Mouse (Mus musculus) embryonic facial prominence, embryonic 11.5 days (tissue): ENCODE measurements around the gene Palm. TPM values are rescaled to one million over a fixed set of nuclear protein-coding genes. Genes with fewer than 3 reads are reported as not detected.
A peak's percentile ranks its signal among the peaks of the same experiment; 100 is the strongest.

ENCODE experiments used
- ATAC-seq: fragments of 200-750 bp; cut with Nextera tagmentation; replicated peaks from 2 replicates; pipeline ENCODE4 v1.8.0; 2017; ENCODE audit warnings: low read depth; ENCODE audit not compliant: insufficient number of reproducible peaks, low FRiP score, low TSS enrichment
- DNase-seq: peaks from one replicate; pipeline ENCODE4 v3.0.0-alpha.2; 2015; ENCODE audit warnings: low spot score
- H3K27ac ChIP-seq: fragments of 300-500 bp; sonication (generic); replicated peaks from 2 replicates; pipeline ENCODE4 v1.5.1; 2014; ENCODE audit warnings: mild to moderate bottlenecking, low read depth, low read length, control low read depth
- H3K27me3 ChIP-seq: fragments of 300-500 bp; sonication (generic); 2 replicates; pipeline ENCODE4 v1.6.1; 2014; ENCODE audit warnings: mild to moderate bottlenecking, low read length, moderate library complexity, mixed read lengths; ENCODE audit not compliant: control insufficient read depth, insufficient read depth
- H3K36me3 ChIP-seq: fragments of 300-500 bp; sonication (generic); replicated peaks from 2 replicates; pipeline ENCODE4 v1.6.1; 2014; ENCODE audit warnings: low read depth, mild to moderate bottlenecking, low read length, moderate library complexity, mixed read lengths; ENCODE audit not compliant: control insufficient read depth, insufficient read depth
- H3K4me1 ChIP-seq: fragments of 300-500 bp; sonication (generic); 2 replicates; pipeline ENCODE4 v1.6.1; 2014; ENCODE audit warnings: low read length, mixed read lengths; ENCODE audit not compliant: control insufficient read depth, insufficient read depth
- H3K4me2 ChIP-seq: fragments of 300-500 bp; sonication (generic); 2 replicates; pipeline ENCODE4 v1.6.1; 2014; ENCODE audit warnings: low read depth, mild to moderate bottlenecking, control low read depth, low read length, moderate library complexity
- H3K4me3 ChIP-seq: fragments of 300-500 bp; sonication (generic); 2 replicates; pipeline ENCODE4 v1.5.1; 2014; ENCODE audit warnings: low read depth, low read length, control low read depth
- H3K9ac ChIP-seq: fragments of 300-500 bp; sonication (generic); replicated peaks from 2 replicates; pipeline ENCODE4 v1.6.1; 2014; ENCODE audit warnings: mild to moderate bottlenecking, control low read depth, low read length
- H3K9me3 ChIP-seq: fragments of 300-500 bp; sonication (generic); replicated peaks from 2 replicates; pipeline ENCODE4 v1.6.1; 2016; ENCODE audit warnings: mild to moderate bottlenecking, low read length, inconsistent platforms, mixed read lengths; ENCODE audit not compliant: control insufficient read depth
- WGBS: fragments of 180-500 bp; shearing (Covaris S2); extraction: QIAGEN DNeasy Blood & Tissue Kit; methylation state at CpG from one replicate; pipeline ENCODE4 v1.1.7; 2014; 5-methylcytosine and 5-hydroxymethylcytosine counted together
- microRNA-seq: library from miRNA; unstranded; fragments of <30 nt; microRNA quantifications from one replicate; pipeline ENCODE4, GENCODE M21; 2016; ENCODE audit warnings: borderline number of aligned reads
- polyA plus RNA-seq: library from polyadenylated mRNA; unstranded; fragments of >200 nt; fragmentation: Nextera tagmentation; extraction: Ambion mirVana; gene quantifications from 2 replicates; pipeline ENCODE4 v1.2.1, GENCODE M21; 2014

Palm gene
- polyA plus RNA-seq, 1 experiment from 2014 or later: 85.7 TPM

DNA sequence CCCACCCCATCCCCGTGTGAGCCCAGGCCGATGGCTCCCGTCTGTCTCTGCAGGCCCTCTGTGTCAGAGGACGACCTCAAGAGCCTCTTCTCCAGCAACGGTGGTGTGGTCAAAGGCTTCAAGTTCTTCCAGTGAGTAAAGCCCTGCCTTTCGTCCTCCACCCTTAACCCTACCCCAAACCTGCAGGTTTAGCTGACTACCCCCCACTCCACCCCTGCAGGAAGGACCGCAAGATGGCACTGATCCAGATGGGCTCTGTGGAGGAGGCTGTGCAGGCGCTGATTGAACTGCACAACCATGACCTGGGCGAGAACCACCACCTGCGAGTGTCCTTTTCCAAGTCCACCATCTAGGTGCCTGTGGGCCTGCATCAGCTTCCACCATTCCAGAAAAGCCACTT lies 69.6 kb downstream of the Palm start:
- no peaks in the 10 kb centered on the region for H3K27me3 ChIP-seq
- DNase-seq (no peak), ATAC-seq (no peak)
- H3K9me3 ChIP-seq: no peaks in the 10 kb centered on the region
- no peak overlapping the region for H3K9ac ChIP-seq
- H3K4me2 ChIP-seq: no peak overlapping the region
- H3K36me3 ChIP-seq: peaks cover 31% of the 10 kb centered on the region
- H3K4me3 ChIP-seq: no peak overlapping the region
- H3K27ac ChIP-seq: no peak overlapping the region
- 74% methylated on average over 10 of the region's 10 CpGs for WGBS
- H3K4me1 ChIP-seq: no peaks in the 10 kb centered on the region; the same call in 1 of the 2 replicates

DNA sequence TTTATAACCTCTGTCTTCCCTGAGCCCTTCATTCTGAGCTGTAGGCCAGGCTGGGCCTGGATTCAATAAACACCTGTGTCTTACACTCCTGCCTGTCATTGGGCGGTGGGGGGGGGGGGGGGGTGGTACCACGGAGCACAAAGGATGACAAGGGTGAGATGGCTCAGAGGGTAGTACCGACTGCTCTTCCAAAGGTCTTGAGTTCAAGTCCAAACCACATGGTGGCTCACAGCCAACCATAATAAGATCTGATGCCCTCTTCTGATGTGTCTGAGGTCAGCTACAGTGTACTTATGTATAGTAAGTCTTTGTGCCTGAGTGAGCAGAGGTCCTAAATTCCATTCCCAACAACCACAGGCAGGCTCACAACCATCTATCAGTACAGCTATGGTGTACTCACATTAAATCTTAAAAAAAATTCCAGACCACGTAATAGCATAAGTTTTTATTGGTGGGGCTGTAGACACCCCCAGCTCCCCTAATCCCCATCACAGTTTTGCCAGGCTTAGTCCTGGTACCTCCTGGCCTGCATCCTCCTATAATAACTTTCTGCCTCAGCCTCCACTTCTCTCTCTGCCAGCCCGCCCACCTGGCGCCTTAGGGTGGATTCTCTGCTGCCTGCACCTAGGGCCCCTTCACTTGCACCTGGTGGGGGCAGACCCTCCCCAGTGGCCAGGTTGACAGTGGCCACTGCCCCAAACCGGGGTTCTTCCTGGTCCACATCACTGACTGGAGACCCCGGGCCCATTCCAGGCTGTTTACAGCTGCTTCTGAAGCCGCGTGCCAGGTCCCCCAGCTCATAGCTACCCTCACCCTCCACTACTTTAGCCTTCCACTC lies 71.2 kb downstream of the Palm start:
- no peaks in the 10 kb centered on the region for H3K9me3 ChIP-seq
- H3K9ac ChIP-seq: no peak overlapping the region
- ATAC-seq (peak; percentile 15), DNase-seq (no peak)
- H3K4me2 ChIP-seq: no peak overlapping the region
- no peaks in the 10 kb centered on the region for H3K27me3 ChIP-seq
- H3K36me3 ChIP-seq: peaks cover 31% of the 10 kb centered on the region
- no peak overlapping the region for H3K27ac ChIP-seq
- no peak overlapping the region for H3K4me3 ChIP-seq
- 54% methylated on average over 10 of the region's 10 CpGs for WGBS
- H3K4me1 ChIP-seq: no peaks in the 10 kb centered on the region

DNA sequence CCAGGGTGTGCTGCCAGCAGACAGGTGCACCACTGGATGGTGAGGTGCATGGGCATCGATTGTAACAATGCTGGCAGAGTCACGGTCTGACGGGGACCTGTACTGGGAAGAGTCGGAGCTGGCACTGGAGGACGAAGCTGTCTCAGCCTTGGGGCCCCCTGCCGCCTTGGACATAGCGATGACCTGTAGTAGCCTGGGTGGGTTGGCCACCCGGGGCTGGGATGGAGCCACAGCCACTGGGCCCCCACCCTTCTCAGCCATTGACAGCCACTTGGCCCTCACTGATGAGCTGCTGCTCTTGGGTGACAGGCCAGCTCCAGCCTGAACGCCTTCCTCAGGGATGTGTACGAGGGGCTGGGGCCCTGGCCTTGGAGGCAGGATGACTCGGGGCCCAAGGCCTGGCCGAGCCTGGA lies 71.8 kb downstream of the Palm start:
- H3K9ac ChIP-seq: no peak overlapping the region
- no peak overlapping the region for H3K27ac ChIP-seq
- no peak for DNase-seq
- H3K4me1 ChIP-seq: no peaks in the 10 kb centered on the region
- H3K4me3 ChIP-seq: no peak overlapping the region
- no peaks in the 10 kb centered on the region for H3K27me3 ChIP-seq
- 63% methylated on average over 12 of the region's 12 CpGs for WGBS
- H3K36me3 ChIP-seq: peaks cover 26% of the 10 kb centered on the region
- no peaks in the 10 kb centered on the region for H3K9me3 ChIP-seq
- no peak overlapping the region for H3K4me2 ChIP-seq
- ATAC-seq: peak; percentile 15; the same call in 1 of the 2 replicates

DNA sequence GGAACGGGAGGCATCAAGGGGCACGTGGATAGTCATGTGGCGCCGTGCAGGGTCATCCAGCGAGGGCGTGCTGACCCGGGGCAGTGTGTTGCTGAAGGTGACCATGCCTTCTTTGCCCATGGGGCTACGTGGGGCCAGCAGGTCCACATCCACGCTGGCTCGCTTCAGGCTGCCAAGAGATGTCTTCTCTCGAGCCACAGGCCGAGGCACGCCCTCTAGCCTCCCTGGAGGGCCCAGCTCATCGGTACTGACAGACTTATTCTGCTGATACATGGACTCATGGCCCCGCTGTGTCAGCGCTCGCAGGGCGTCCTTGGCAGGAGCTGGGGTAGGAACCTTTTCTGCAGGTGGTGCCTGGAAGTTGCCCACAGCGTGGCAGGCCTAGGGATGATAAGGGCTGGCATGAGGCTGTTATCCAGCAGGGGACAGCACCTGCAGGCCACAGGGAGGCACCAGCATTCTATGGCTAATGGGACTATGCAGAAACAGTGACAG lies 72.5 kb downstream of the Palm start:
- Histone ChIP-seq H3K4me3 (no peak overlapping the region), H3K27me3 (no peaks in the 10 kb centered on the region), H3K4me2 (no peak overlapping the region), H3K4me1 (no peaks in the 10 kb centered on the region), H3K9ac (no peak overlapping the region), H3K36me3 (peaks cover 20% of the 10 kb centered on the region), H3K9me3 (no peaks in the 10 kb centered on the region), H3K27ac (no peak overlapping the region)
- WGBS: 77% methylated on average over 19 of the region's 19 CpGs
- peak; percentile 1; the same call in 1 of the 2 replicates for ATAC-seq
- DNase-seq: no peak

DNA sequence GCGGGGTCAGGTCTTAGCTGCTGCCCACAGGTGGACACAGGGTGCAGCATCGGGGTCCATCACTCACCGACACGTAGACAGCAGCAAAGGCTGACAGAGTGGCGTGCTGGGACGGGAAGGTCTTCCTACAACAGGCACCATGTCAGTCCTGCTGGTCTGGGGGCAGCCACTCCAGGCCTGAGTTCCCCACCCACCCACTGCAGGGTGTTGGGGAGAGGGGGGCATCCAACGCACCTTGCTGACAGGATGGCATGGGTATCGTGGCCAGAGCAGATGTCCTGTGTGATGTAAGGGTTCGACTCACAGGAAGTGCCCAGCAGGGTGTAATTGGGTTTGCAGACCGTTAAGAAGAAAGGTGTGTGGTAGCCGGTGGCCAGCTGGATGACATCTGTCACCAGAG lies 73.2 kb downstream of the Palm start:
- no peak overlapping the region for H3K4me2 ChIP-seq
- no peak for ATAC-seq
- H3K36me3 ChIP-seq: peaks cover 15% of the 10 kb centered on the region
- WGBS: 78% methylated on average over 11 of the region's 11 CpGs
- H3K4me3 ChIP-seq: no peak overlapping the region
- no peaks in the 10 kb centered on the region for H3K27me3 ChIP-seq
- H3K4me1 ChIP-seq: no peaks in the 10 kb centered on the region
- H3K27ac ChIP-seq: no peak overlapping the region
- no peak for DNase-seq
- H3K9ac ChIP-seq: no peak overlapping the region
- H3K9me3 ChIP-seq: no peaks in the 10 kb centered on the region

Small RNA genes within 50 kb of the gene (microRNA-seq; reads per million reads assigned to microRNA genes)
- gene Mir6910: not detected

Other genes starting within 250 kb of the Palm start
- gene Mier2, start 238.4 kb upstream of the Palm start, polyA plus RNA-seq: 39.4 and 41.7 TPM in 2 replicates
- gene Theg, start 206.2 kb upstream of the Palm start, polyA plus RNA-seq: not detected in 2 replicates
- gene C2cd4c, start 179.5 kb upstream of the Palm start, polyA plus RNA-seq: 0.04 TPM in 2 replicates
- gene Shc2, start 155.7 kb upstream of the Palm start, polyA plus RNA-seq: 9.8 and 10.5 TPM in 2 replicates
- gene Odf3l2, start 147.8 kb upstream of the Palm start, polyA plus RNA-seq: not detected in 2 replicates
- gene Madcam1, start 129.0 kb upstream of the Palm start, polyA plus RNA-seq: 3.9 and 5.5 TPM in 2 replicates
- gene Tpgs1, start 124.2 kb upstream of the Palm start, polyA plus RNA-seq: 65.6 and 67.3 TPM in 2 replicates
- gene Cdc34, start 111.4 kb upstream of the Palm start, polyA plus RNA-seq: 150 and 157 TPM in 2 replicates
- 0.77 TPM in 1 of 2 replicates, not detected in the other for gene Gzmm, start 104.6 kb upstream of the Palm start, polyA plus RNA-seq
- gene Bsg, start 89.1 kb upstream of the Palm start, polyA plus RNA-seq: 630 and 667 TPM in 2 replicates
- gene Hcn2, start 76.9 kb upstream of the Palm start, polyA plus RNA-seq: 0.14 and 0.21 TPM in 2 replicates
- 30.5 and 35.6 TPM in 2 replicates for gene Polrmt, start 47.0 kb upstream of the Palm start, polyA plus RNA-seq
- 0.25 and 0.38 TPM in 2 replicates for gene Fgf22, start 38.5 kb upstream of the Palm start, polyA plus RNA-seq
- 65.1 and 72.7 TPM in 2 replicates for gene Rnf126, start 26.6 kb upstream of the Palm start, polyA plus RNA-seq
- 2.4 and 2.7 TPM in 2 replicates for gene Fstl3, start 16.3 kb upstream of the Palm start, polyA plus RNA-seq
- gene Prss57, start 2.6 kb upstream of the Palm start, polyA plus RNA-seq: not detected in 2 replicates
- 0.39 and 0.82 TPM in 2 replicates for gene Misp, start 27.4 kb downstream of the Palm start, polyA plus RNA-seq
- 237 and 257 TPM in 2 replicates for gene Ptbp1, start 60.9 kb downstream of the Palm start, polyA plus RNA-seq
- 10.9 and 11.2 TPM in 2 replicates for gene Prtn3, start 80.9 kb downstream of the Palm start, polyA plus RNA-seq
- gene Plppr3, start 81.1 kb downstream of the Palm start, polyA plus RNA-seq: 78.3 and 85.8 TPM in 2 replicates
- 0.50 and 0.88 TPM in 2 replicates for gene Elane, start 92.7 kb downstream of the Palm start, polyA plus RNA-seq
- not detected in 2 replicates for gene Cfd, start 97.3 kb downstream of the Palm start, polyA plus RNA-seq
- 36.5 and 36.9 TPM in 2 replicates for gene Med16, start 115.4 kb downstream of the Palm start, polyA plus RNA-seq
- gene Gm26602, start 117.3 kb downstream of the Palm start, polyA plus RNA-seq: 4.3 and 11.5 TPM in 2 replicates
- 0.48 and 0.75 TPM in 2 replicates for gene Kiss1r, start 123.4 kb downstream of the Palm start, polyA plus RNA-seq
- 116 and 122 TPM in 2 replicates for gene R3hdm4, start 127.6 kb downstream of the Palm start, polyA plus RNA-seq
- gene Arid3a, start 133.5 kb downstream of the Palm start, polyA plus RNA-seq: 5.0 and 5.2 TPM in 2 replicates
- gene Wdr18, start 166.6 kb downstream of the Palm start, polyA plus RNA-seq: 118 and 123 TPM in 2 replicates
- gene Grin3b, start 177.1 kb downstream of the Palm start, polyA plus RNA-seq: 0.21 and 0.22 TPM in 2 replicates
- 13.4 and 13.7 TPM in 2 replicates for gene Tmem259, start 190.8 kb downstream of the Palm start, polyA plus RNA-seq
- gene Cnn2, start 195.0 kb downstream of the Palm start, polyA plus RNA-seq: 255 and 271 TPM in 2 replicates
- 0.98 and 1.3 TPM in 2 replicates for gene Abca7, start 202.9 kb downstream of the Palm start, polyA plus RNA-seq
- gene Arhgap45, start 223.1 kb downstream of the Palm start, polyA plus RNA-seq: 5.2 and 6.7 TPM in 2 replicates
- 266 and 287 TPM in 2 replicates for gene Polr2e, start 246.2 kb downstream of the Palm start, polyA plus RNA-seq